Mouse (Mus musculus) thymus, adult 2 months (tissue): ENCODE data around the gene Bri3bp.

Experiments used
- CTCF ChIP-seq: fragments of 200-500 bp; IDR thresholded peaks from 2 replicates; pipeline ENCODE4 v1.5.1; 2012; ENCODE audit warnings: mild to moderate bottlenecking, control low read depth, low read length, moderate library complexity, borderline replicate concordance; ENCODE audit not compliant: control insufficient read depth, poor library complexity, insufficient read depth; ENCODE audit errors: extremely low read depth
- POLR2A ChIP-seq: fragments of 200-500 bp; IDR thresholded peaks from 2 replicates; pipeline ENCODE4 v1.6.1; 2012; ENCODE audit warnings: mild to moderate bottlenecking, low read length, control low read depth, moderate library complexity; ENCODE audit not compliant: control insufficient read depth, poor library complexity, insufficient read depth; ENCODE audit errors: extremely low read depth

- no peak for TF ChIP-seq POLR2A
- TF ChIP-seq CTCF: no peak
Observed at GRCm38 (mm10) chr5:125403481-125404465, 37.6 kb upstream of the Bri3bp start.
